Mouse (Mus musculus) frontal cortex, postnatal 36 days (tissue): ENCODE data around the gene Gm17027.
A peak's percentile ranks its signal among the peaks of the same experiment; 100 is the strongest.
"Not testable (repeated sequence)": the region's sequence is repeated elsewhere in the genome, so short reads cannot be mapped to it uniquely, and the experiment has no call there.

Experiments used
- DNase-seq, 2 experiments: peaks; one replicate each; pipeline ENCODE4 v3.0.0; 2022; ENCODE audit warnings: low spot score in 2 of 2

Gene Gm17027

DNA sequence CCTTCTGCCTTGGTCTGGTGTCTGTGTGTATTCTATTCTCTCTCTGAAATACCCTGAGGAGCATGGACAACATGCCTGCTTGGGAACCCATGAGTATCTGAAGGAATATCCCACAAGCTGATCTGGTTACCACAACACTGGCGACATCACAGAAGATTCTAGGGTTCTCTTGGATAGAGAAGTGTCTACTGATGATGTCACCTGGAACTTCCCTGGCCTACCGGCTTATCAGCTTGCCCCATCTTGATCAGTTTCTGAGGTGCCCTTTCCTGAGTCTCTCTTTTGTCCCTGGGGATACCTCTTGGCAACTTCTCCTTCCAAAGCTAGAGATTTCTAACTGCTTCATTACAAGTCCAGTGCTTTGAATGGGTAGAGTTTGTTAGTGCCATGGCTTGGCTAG lies at the start of gene Gm17027:
Gm17027 (minus strand) TSS at position 101 of the 400 bp plus-strand sequence.
- not testable (repeated sequence) for DNase-seq

DNA sequence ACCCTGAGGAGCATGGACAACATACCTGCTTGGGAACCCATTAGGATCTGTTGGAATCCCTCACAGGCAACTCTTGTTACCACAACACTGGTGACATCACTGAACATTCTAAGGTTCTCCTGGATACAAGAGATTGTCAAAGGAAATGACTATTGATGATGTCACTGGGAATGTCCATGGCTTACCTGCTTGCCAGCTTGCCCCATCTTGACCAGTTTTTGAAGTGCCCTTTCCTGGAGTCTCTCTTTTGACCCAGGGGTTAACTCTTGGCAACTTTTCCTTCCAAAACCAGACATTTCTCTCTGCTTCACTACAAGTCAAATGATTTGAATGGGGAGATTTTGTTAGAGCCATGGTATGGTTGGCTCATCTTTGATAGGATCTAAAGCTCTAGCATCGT lies 28.3 kb upstream of the Gm17027 start, which contains the start of gene Gm3573:
Gm3573 (minus strand) TSS at position 101 of the 400 bp plus-strand sequence.
- DNase-seq: not testable (repeated sequence)

DNA sequence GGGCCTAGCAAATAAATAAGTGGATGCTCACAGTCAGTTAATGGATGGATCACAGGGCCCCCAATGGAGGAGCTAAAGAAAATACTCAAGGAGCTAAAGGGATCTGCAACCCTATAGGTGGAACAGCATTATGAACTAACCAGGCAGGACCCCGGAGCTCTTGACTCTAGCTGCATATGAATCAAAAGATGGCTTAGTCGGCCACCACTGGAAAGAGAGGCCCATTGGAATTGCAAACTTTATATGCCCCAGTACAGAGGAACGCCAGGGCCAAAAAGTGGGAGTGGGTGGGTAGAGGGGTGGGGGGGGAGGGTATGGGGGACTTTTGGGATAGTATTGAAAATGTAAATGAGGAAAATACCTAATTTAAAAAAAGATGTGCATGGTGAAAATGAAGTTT lies 21.5 kb upstream of the Gm17027 start:
- DNase-seq: not testable (repeated sequence)

DNA sequence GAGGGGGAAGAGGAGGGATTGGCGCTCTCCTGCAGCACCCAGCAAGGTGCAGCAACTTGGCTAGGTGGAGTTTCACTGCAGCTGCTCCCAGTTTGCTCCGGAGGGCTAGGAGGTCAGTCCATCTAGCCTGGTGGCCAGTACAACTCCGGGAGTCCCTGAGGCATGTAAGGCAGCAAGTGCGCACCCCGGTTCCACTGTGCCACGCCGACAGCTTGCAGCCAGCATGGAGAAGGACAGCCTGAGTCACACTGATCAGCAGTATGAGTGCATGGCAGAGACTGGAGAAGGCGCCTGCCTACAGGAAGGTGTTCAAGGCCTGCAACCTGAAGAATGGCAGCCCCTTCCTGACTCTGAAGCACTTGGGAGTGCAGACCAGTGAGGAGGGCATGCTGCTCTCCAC lies 27.9 kb downstream of the Gm17027 start:
- DNase-seq: peak in 1 of 2 experiments; percentile 1

DNA sequence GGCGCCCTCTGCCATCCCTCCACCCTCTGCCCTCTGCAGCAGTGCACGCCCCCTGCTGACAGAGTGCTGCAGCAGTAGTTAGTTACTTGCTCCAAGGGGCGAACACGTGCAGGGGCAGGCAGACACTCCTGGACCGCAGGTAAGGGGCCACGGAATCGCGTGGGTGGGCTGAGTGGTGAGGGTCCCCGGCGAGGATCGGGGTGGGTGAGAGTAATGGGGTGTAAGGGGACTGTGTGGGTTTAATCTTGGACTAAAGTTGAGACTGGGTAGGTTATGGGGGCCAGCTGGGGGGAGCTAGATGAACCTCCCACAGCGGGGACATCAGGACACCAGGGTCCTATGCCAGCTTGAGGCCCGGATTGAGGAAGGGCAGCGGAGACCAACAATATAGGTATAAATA lies 28.6 kb downstream of the Gm17027 start:
- peak in 1 of 2 experiments; percentile 0 for DNase-seq

DNA sequence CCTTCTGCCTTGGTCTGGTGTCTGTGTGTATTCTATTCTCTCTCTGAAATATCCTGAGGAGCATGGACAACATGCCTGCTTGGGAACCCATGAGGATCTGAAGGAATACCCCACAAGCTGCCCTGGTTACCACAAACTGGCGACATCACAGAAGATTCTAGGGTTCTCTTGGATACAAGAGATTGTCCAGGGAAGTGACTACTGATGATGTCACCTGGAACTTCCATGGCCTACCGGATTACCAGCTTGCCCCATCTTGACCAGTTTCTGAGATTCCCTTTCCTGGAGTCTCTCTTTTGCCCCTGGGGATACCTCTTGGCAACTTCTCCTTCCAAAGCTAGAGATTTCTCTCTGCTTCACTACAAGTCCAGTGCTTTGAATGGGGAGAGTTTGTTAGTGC lies 45.2 kb downstream of the Gm17027 start, which contains the start of gene Gm7951:
Gm7951 (minus strand) TSS at position 101 of the 400 bp plus-strand sequence.
- not testable (repeated sequence) for DNase-seq
